Mouse (Mus musculus) olfactory bulb, adult 2 months (tissue): ENCODE measurements around the gene Adam19. TPM values are rescaled to one million over a fixed set of nuclear protein-coding genes. Genes with fewer than 3 reads are reported as not detected.

Experiments
- H3K27ac ChIP-seq: fragments of 200-500 bp; 2 replicates; pipeline ENCODE4 v1.5.1; 2012; ENCODE audit warnings: low read depth, low read length; ENCODE audit not compliant: insufficient read depth
- H3K4me1 ChIP-seq: fragments of 200-500 bp; 2 replicates; pipeline ENCODE4 v1.6.1; 2012; ENCODE audit warnings: low read length; ENCODE audit not compliant: control insufficient read depth, insufficient read depth
- H3K4me3 ChIP-seq: fragments of 200-500 bp; 2 replicates; pipeline ENCODE4 v1.5.1; 2012; ENCODE audit warnings: mild to moderate bottlenecking, low read depth, low read length, moderate library complexity; ENCODE audit not compliant: insufficient read depth
- CTCF ChIP-seq: fragments of 200-500 bp; IDR thresholded peaks from 2 replicates; pipeline ENCODE4 v1.5.1; 2012; ENCODE audit warnings: low read depth, mild to moderate bottlenecking, low read length, moderate library complexity; ENCODE audit not compliant: insufficient read depth
- POLR2A ChIP-seq: fragments of 200-500 bp; IDR thresholded peaks from 2 replicates; pipeline ENCODE4 v1.6.1; 2012; ENCODE audit warnings: mild to moderate bottlenecking, low read depth, low read length, moderate library complexity; ENCODE audit not compliant: insufficient read depth
- WGBS: fragments of 180-500 bp; shearing (Covaris S2); methylation state at CpG from one replicate; pipeline ENCODE4 v1.1.7; 2018; 5-methylcytosine and 5-hydroxymethylcytosine counted together
- polyA plus RNA-seq: library from polyadenylated mRNA; stranded (reverse); fragments of >200 nt; gene quantifications from 2 replicates; pipeline ENCODE4 v1.2.4, GENCODE M21; 2012; ENCODE audit warnings: low replicate concordance; ENCODE audit not compliant: missing spikeins, insufficient read depth, insufficient read length

Adam19 gene
- polyA plus RNA-seq, 1 experiment: not detected

DNA sequence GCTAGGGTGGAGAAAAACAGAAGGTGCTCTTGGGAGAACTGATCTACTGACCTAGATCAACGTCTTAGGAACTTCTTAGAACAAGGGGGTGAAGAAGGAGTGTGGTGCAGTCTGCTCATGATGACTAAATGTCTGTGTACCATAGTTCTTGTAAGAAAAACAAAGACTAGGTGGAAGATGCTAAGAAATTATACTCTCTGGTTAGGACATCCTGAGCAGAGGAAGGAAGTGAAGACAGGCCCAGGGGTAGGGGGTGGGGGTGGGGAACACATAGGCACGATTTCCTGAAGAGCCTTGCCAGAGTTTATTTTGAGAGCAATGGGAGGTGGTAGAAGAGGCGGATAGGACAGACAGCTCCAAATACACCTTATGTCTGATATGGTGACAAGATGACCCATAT lies 27.6 kb downstream of the Adam19 start:
- H3K4me1 ChIP-seq: no peaks in the 10 kb centered on the region
- no peak for TF ChIP-seq POLR2A

DNA sequence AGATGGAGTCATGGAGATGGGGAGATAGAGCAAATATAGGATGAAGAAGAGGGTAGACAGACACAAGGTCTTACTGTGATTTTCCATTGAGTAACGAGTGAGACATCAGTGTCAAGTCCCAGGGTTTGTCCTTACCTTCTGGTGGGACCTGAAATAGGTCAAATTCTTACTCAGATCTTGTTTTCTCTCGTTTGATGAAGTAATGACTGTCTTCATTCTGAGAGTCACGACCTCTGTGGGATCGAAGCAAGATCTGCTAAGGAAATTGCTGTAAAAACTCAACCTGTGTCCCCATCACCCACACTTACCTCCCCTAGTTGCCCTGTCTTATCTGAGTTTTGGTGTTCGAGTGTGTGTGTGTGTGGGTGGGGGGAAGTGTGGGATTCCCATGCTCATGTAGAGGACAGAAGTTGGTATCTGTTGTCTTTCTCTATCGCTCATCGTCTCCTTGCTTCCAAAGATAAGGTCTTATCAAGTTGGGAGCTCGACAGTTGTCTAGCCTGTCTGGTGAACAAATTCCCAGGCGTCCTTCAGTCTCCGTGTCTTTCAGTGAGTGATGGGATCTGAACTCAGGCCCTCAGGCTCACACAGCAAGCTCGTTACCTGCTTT lies 28.1 kb downstream of the Adam19 start:
- H3K4me1 ChIP-seq: no peaks in the 10 kb centered on the region
- H3K4me3 ChIP-seq: no peak overlapping the region
- H3K27ac ChIP-seq: no peak overlapping the region
- no peak for TF ChIP-seq POLR2A
- no peak for TF ChIP-seq CTCF
- 92% methylated on average over 11 of the region's 11 CpGs for WGBS

More for the DNA sequence above, 27.6 kb downstream of the Adam19 start:
- Histone ChIP-seq H3K27ac (no peak overlapping the region), H3K4me3 (no peak overlapping the region)
- 76% methylated on average over 3 of the region's 3 CpGs for WGBS

DNA sequence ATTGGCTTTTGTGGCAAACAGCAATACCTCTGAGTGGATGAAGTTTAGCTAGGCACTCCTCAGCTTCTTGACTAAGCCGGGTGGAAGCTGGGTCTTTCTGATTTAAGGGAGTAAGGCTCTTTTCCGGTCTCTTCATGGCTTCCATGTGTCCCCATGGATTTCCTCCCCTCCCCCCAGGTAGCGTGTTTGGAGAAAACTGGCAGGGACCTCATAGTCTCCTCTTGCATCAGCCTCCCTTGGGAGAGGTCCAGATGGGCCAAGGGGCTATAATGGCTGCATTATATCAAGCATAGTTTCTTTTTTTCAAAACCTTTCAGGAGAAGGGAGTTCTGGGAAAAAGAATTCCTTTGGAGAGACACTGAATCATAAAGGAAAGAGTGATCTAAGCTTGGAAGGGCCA lies 28.8 kb downstream of the Adam19 start:
- WGBS: 74% methylated on average over 3 of the region's 3 CpGs
- no peak overlapping the region for H3K27ac ChIP-seq

DNA sequence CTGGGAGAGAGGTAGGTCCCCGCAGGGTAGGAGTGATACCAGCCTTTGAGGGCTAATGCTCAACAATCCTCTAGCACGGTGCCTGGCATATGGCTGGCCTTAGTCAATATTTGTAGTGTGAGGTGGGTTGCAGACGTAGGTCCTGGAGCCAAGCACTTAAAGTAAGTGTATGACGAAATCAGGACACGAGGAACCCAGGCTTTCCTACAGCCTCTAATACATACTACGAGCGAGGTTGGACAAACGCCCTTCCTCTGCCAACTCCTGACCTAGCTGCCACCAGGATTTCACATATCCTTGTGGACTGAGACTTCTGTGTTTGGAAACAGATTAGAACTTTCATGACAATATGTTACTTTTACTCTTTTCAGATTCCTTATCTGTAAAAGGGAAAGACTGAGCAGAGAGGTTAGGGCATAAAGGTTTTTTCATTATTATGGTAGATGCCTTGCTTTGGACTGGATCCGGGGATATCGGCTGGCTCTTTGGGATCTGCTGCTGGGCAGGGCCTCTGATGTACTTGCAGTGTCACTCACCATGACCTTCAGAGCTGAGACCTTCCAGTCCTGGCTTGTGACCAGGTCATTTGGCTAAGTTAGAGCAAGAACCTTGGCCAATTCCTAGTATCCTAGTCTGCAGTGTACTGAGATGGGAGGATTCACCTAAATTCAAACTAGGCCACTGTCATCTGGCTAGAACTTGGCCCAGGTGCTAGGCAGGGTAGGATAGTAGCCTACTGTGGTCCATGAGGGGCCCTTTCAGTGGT lies 29.8 kb downstream of the Adam19 start:
- TF ChIP-seq CTCF: no peak
- TF ChIP-seq POLR2A: no peak
- WGBS: 98% methylated on average over 10 of the region's 10 CpGs
- no peaks in the 10 kb centered on the region for H3K4me1 ChIP-seq

More for the DNA sequence above, 28.8 kb downstream of the Adam19 start:
- no peak overlapping the region for H3K4me3 ChIP-seq
- H3K4me1 ChIP-seq: no peaks in the 10 kb centered on the region
- TF ChIP-seq CTCF: no peak
- no peak for TF ChIP-seq POLR2A

DNA sequence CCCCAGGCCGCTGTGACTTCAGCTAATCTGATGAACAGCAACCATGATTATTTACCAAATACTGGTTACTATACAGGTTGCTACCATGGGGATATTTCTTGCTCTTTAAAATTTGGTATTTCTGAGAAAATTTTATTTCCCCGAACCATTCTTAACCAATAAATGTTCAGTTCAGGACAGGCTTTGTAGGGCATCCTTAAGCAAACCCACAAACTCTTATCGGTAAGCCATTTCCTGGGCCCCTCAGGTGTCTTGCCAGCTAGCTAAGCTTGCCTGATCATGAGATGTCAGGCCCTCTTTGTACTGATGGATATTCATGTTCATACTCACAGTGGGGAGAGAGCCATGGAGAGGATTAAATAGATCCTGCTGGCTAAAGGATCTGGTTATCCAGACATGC lies 30.7 kb downstream of the Adam19 start:
- Histone ChIP-seq H3K4me3 (no peak overlapping the region), H3K27ac (no peak overlapping the region), H3K4me1 (no peaks in the 10 kb centered on the region)
- WGBS: 97% methylated on average over 3 of the region's 3 CpGs
- TF ChIP-seq POLR2A: no peak
- no peak for TF ChIP-seq CTCF

More for the DNA sequence above, 29.8 kb downstream of the Adam19 start:
- no peak overlapping the region for H3K27ac ChIP-seq
- H3K4me3 ChIP-seq: no peak overlapping the region

DNA sequence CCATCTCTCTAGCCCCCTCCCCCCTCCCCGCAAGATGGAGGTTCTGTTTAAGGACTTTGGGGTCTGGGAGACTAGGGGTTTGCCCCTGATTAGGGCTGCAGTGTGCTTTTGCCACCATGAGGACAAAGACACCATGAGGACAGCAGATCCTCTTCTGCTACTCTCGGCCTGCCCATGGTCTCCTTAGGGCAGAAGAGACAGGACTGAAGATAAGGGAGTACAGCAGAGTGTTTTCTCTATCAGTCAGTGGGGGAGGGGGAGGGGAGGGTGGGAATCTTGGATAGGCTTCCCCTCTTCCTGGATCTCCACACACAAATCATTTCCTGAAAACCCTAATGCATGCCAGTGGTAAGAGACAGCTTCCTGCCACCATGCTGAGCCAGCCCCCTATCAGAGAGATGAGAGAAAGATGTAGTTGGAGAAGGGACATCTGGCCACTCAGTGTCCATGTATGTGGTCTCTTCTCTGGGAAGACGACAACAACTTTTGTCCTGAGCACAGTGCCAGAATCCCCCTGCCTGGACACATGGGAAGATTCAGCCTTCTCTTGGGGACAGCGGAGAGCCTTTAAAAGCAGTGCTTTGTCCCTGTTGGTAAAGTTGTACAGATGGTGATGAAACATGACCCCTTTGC lies 33.4 kb downstream of the Adam19 start:
- TF ChIP-seq CTCF: no peak
- no peak for TF ChIP-seq POLR2A
- no peaks in the 10 kb centered on the region for H3K4me1 ChIP-seq
- no peak overlapping the region for H3K27ac ChIP-seq
- no peak overlapping the region for H3K4me3 ChIP-seq
- 81% methylated on average over 4 of the region's 4 CpGs for WGBS

DNA sequence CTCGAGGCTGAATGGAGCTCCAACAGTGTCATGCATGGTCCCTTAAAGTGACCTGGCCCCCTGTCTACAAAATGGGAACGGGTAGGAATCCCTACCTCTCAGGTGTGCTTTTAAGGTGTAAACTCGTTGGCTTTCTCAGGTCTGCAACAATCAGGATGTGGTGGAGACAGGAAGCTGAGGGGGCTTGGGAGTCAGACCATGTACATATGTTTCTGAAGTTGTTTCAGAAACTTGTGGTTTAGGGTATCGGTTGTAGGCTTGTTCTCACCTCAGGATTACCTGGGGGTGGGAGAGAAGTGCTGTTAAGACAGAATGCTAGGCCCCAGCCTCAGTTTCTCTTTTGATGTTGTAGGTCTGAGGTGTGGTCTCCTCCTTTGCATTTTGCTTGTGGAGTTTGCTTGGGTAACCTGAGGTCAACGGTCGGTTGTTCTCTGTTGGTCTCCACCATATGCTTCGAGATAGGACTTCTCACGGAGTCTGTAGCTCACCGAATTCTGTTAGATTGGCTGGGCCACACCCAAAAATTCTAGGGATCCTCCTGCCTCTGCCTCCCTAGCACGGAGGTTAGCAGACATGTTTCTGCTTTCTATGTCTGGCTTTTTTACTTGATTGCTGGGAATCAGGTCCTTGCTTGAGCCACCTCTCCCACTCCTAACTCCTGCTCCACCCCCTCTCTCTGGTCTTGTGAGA lies 34.4 kb downstream of the Adam19 start:
- no peak overlapping the region for H3K4me3 ChIP-seq
- no peaks in the 10 kb centered on the region for H3K4me1 ChIP-seq
- TF ChIP-seq CTCF: no peak
- TF ChIP-seq POLR2A: no peak
- WGBS: 91% methylated on average over 10 of the region's 10 CpGs
- no peak overlapping the region for H3K27ac ChIP-seq

DNA sequence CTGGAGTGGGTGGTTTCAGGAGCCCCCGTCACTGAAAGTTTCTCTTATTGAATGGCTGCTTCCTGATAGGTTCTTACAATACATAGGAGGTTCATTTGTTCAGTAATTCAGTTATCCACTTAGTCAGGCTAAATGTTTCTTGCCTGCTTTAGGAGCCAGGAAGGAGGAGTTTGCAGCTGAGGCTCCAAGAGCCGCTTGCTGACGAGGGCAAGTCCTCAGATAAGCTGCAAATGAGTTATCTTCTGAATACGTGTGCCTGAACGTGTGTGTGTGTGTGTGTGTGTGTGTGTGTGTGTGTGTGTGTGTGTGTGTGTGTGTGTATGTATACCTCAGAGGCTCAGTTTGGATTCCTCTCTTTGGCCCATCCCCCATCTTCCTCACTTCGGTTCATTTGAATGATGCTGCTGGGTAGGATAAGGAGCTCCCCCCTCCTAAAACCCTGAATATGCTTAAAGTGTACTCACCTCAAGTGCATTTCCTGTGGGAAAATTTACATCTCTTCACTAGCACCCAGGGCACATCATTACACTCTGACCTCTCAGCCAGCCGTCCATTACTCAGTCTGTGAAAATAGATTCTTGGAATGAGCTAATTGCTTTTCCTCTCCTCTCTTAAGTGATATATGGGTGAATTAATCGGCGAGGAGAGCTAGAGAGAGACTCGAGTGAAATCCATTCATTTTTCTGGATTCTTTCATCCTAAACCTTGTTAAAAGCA lies 35.3 kb downstream of the Adam19 start:
- 53% methylated on average over 10 of the region's 10 CpGs for WGBS
- H3K4me1 ChIP-seq: no peaks in the 10 kb centered on the region
- no peak for TF ChIP-seq POLR2A
- TF ChIP-seq CTCF: no peak

More for the DNA sequence above, 35.3 kb downstream of the Adam19 start:
- H3K27ac ChIP-seq: no peak overlapping the region
- H3K4me3 ChIP-seq: no peak overlapping the region
